Mouse (Mus musculus) neural tube, embryonic 11.5 days (tissue): ENCODE data around the gene Dlk2. TPM values are rescaled to one million over a fixed set of nuclear protein-coding genes. Genes with fewer than 3 reads are reported as not detected.

ENCODE experiments used
- ATAC-seq: fragments of 200-750 bp; cut with Nextera tagmentation; 2 replicates; pipeline ENCODE4 v1.8.0; 2017; ENCODE audit warnings: moderate number of reproducible peaks, mild to moderate bottlenecking, moderate TSS enrichment, moderate library complexity; ENCODE audit not compliant: insufficient read depth, low FRiP score, low TSS enrichment
- DNase-seq: peaks from one replicate; pipeline ENCODE4 v3.0.0-alpha.2; 2015; ENCODE audit warnings: low spot score
- H3K27ac ChIP-seq: fragments of 300-500 bp; sonication (generic); 2 replicates; pipeline ENCODE4 v1.5.1; 2014; ENCODE audit warnings: low read depth, mild to moderate bottlenecking, low read length
- H3K27me3 ChIP-seq: fragments of 300-500 bp; sonication (generic); 2 replicates; pipeline ENCODE4 v1.6.1; 2014; ENCODE audit warnings: mild to moderate bottlenecking, low read length, mixed read lengths; ENCODE audit not compliant: control insufficient read depth, insufficient read depth
- H3K36me3 ChIP-seq: fragments of 300-500 bp; sonication (generic); 2 replicates; pipeline ENCODE4 v1.6.1; 2014; ENCODE audit warnings: mild to moderate bottlenecking, low read length, moderate library complexity, mixed read lengths; ENCODE audit not compliant: control insufficient read depth, insufficient read depth
- H3K4me1 ChIP-seq: fragments of 300-500 bp; sonication (generic); 2 replicates; pipeline ENCODE4 v1.6.1; 2014; ENCODE audit warnings: low read length, mixed read lengths; ENCODE audit not compliant: control insufficient read depth, insufficient read depth
- H3K4me2 ChIP-seq: fragments of 300-500 bp; sonication (generic); 2 replicates; pipeline ENCODE4 v1.6.1; 2014; ENCODE audit warnings: low read depth, mild to moderate bottlenecking, moderate library complexity
- H3K4me3 ChIP-seq: fragments of 300-500 bp; sonication (generic); 2 replicates; pipeline ENCODE4 v1.5.1; 2014; ENCODE audit warnings: low read depth, low read length
- H3K9ac ChIP-seq: fragments of 300-500 bp; sonication (generic); 2 replicates; pipeline ENCODE4 v1.6.1; 2014; ENCODE audit warnings: mild to moderate bottlenecking, low read length
- H3K9me3 ChIP-seq: fragments of 300-500 bp; sonication (generic); 2 replicates; pipeline ENCODE4 v1.6.1; 2016; ENCODE audit warnings: low read length; ENCODE audit not compliant: control insufficient read depth
- WGBS: fragments of 180-500 bp; shearing (Covaris S2); extraction: QIAGEN DNeasy Blood & Tissue Kit; methylation state at CpG from one replicate; pipeline ENCODE4 v1.1.7; 2014; 5-methylcytosine and 5-hydroxymethylcytosine counted together
- polyA plus RNA-seq: library from polyadenylated mRNA; unstranded; fragments of >200 nt; fragmentation: Nextera tagmentation; extraction: Ambion mirVana; gene quantifications from 2 replicates; pipeline ENCODE4 v1.2.1, GENCODE M21; 2014

Gene Dlk2
- polyA plus RNA-seq, 1 experiment from 2014 or later, result 1.3 TPM

DNA sequence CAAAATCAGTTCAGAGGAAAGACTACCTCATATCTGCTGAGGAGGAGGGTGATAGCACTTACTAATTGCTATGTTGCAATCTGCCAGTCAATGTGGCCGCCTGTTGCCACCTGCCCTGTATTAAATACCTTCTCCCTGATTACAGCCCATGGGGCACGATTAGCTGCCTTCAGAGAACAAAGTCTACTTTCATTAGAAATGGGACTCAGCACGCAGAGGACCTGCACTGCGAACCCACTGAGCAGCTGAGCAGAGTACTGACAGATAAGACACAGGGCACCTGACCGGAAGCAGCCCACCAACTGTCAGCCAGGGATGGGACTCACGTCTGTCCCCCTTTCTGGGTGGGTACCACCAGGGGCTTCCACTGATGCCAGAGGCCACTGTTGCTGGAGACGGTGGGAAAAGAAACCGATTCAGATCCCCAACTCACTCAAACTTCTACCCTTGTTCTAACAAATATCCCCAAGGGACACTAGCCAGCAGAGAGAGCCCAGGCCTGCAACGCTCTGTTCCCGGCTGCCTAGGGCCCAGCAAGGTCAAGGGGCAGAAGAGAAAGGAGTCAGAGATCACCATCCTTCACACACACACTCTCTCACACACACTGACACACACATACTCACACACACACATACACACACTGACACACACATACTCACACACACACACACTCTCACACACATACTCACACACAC is 29.0 kb upstream of the Dlk2 start:
- ATAC-seq, result no peak
- Histone ChIP-seq H3K27ac (no peak overlapping the region), H3K36me3 (peaks cover 20% of the 10 kb centered on the region), H3K9ac (no peak overlapping the region), H3K9me3 (no peaks in the 10 kb centered on the region), H3K4me2 (no peak overlapping the region), H3K27me3 (no peaks in the 10 kb centered on the region), H3K4me3 (no peak overlapping the region), H3K4me1 (no peaks in the 10 kb centered on the region)
- no peak for DNase-seq
- 83% methylated on average over 10 of the region's 10 CpGs for WGBS

DNA sequence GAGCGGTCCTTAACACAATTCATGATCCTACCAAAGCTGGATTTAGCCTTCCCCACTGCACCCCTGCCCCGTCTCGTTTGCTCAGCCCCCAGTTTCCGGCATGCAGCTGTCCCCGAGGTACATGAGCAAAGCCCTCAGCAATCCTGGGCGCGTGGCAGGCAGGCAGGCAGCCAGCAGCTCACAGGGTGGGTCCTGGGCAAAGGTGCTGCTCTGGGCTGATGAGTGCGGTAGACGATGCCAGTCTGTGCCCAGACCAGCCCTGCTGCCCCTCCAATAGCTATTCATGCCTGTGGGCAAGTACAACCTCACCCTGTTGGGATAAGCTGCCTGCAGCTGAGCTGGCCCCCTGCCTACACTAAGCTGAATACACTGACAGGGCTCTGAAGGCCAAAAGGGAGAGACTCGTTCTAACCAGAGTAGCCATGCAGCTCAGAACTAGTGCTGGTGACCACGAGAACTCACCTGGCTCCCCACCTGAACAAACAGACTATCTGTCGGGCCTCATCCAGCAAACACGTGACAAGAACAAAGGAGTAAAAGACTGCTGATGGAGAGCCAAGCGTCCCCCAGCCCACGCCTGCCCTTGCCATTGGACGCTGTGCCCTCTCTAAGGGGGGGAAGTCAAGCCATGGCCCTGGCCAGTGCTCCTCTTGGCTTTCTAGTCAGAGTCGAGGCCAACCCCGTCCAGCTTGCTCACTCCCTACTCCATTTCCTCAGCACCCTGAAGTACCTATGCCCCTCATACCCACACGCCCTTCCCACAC is 27.3 kb upstream of the Dlk2 start:
- Histone ChIP-seq H3K4me1 (no peaks in the 10 kb centered on the region), H3K4me3 (no peak overlapping the region), H3K36me3 (peaks cover 12% of the 10 kb centered on the region), H3K9me3 (no peaks in the 10 kb centered on the region), H3K9ac (no peak overlapping the region), H3K27ac (no peak overlapping the region), H3K4me2 (no peak overlapping the region), H3K27me3 (no peaks in the 10 kb centered on the region)
- 88% methylated on average over 19 of the region's 19 CpGs for WGBS
- ATAC-seq, result no peak
- DNase-seq, result no peak

DNA sequence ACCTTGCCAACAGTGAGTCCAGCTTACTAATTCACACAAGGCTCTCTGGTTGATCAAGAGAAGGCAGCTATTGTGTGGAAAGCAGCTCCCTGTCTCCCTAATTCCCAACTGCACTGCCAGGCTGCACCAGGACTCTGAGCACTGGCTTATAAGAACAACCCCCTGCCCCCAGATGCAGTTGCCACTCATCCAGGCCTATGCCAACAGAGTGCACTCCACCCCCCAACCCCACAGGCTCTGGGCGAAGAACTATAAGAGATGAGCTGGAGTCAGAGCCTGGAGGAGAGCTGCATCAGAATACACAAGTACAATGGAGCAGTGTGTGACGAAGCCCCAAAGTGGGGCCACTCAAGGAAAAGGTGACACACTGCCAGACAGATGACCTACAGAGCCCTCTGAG is 25.2 kb upstream of the Dlk2 start:
- WGBS, result 90% methylated on average over 2 of the region's 2 CpGs
- no peaks in the 10 kb centered on the region for H3K9me3 ChIP-seq
- no peaks in the 10 kb centered on the region for H3K4me1 ChIP-seq
- H3K4me2 ChIP-seq, result no peak overlapping the region
- no peaks in the 10 kb centered on the region for H3K27me3 ChIP-seq
- no peak overlapping the region for H3K9ac ChIP-seq
- no peak overlapping the region for H3K27ac ChIP-seq
- H3K4me3 ChIP-seq, result no peak overlapping the region
- peaks cover 14% of the 10 kb centered on the region for H3K36me3 ChIP-seq
- DNase-seq (no peak), ATAC-seq (no peak)

DNA sequence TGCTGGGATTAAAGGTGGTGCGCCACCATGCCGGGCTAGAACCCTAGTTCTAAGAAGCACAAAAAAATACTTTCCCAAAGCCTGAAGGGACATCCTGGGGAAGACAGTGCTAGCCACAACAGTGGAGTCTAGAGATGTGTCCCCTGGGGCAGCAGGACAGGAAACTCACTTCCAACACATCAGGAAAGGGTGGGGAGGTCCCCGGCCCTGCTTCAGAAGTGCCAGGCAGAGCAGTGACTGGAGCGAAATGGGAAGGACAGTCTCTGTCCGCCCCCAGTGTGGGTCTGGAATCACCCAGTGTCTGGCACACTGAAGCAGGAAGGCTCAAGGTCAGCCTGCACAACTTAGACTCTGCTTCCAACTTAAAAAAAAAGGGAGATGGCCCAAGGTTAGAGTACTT is 24.5 kb upstream of the Dlk2 start:
- Histone ChIP-seq H3K4me3 (no peak overlapping the region), H3K4me2 (no peak overlapping the region), H3K27me3 (no peaks in the 10 kb centered on the region), H3K27ac (no peak overlapping the region), H3K4me1 (no peaks in the 10 kb centered on the region), H3K36me3 (peaks cover 14% of the 10 kb centered on the region), H3K9me3 (no peaks in the 10 kb centered on the region), H3K9ac (no peak overlapping the region)
- ATAC-seq (no peak), DNase-seq (peak; percentile 9)
- 87% methylated on average over 5 of the region's 5 CpGs for WGBS

DNA sequence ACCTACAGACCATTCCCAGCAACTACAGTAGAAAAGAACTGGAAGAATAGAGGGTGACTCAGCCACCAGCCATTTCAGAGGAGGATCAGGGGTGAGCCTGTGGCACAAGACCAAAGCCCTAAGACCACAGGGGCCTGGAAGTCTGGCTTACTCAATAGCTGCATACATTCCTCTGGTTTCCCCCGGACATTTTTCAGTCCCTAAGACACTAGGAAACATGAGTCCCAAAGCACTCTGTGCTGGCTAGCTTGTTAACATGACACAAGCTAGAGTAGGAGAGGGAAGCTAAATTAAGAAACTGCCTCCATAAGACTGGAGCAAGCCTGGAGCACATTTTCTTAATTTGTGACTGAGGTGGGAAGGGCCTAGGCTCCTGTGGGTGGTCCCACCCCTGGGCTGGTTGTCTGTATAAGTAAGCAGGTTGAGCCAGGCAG is 23.4 kb upstream of the Dlk2 start:
- Histone ChIP-seq H3K9me3 (no peaks in the 10 kb centered on the region), H3K27me3 (no peaks in the 10 kb centered on the region), H3K27ac (no peak overlapping the region), H3K4me1 (no peaks in the 10 kb centered on the region), H3K36me3 (peaks cover 14% of the 10 kb centered on the region), H3K4me2 (no peak overlapping the region), H3K4me3 (no peak overlapping the region), H3K9ac (no peak overlapping the region)
- ATAC-seq, result no peak
- DNase-seq, result peak; percentile 5
- 74% methylated on average over 1 of the region's 1 CpGs for WGBS

DNA sequence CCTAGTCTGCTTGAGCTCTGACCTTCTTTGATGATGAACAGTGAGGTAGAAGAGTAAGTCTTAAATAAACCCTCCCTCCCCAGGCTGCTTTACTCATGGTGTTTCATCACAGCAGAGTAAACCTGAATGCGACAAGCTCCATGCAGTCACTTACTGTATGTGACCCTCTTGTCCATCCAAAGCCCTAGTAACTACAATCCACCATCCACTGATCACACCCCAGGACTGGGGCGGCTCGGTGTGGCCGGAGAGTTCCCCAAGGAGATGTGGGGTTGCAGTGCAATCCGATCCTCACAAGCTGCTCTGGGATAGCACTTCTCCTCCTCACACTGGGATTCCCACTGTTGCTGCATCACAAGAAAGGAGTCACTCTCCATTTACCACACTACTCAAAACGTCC is 22.8 kb upstream of the Dlk2 start:
- no peaks in the 10 kb centered on the region for H3K4me1 ChIP-seq
- 68% methylated on average over 6 of the region's 6 CpGs for WGBS
- no peak overlapping the region for H3K4me2 ChIP-seq
- H3K4me3 ChIP-seq, result no peak overlapping the region
- peaks cover 11% of the 10 kb centered on the region for H3K36me3 ChIP-seq
- DNase-seq, result peak; percentile 4
- no peaks in the 10 kb centered on the region for H3K9me3 ChIP-seq
- no peaks in the 10 kb centered on the region for H3K27me3 ChIP-seq
- H3K27ac ChIP-seq, result no peak overlapping the region
- no peak for ATAC-seq
- no peak overlapping the region for H3K9ac ChIP-seq

DNA sequence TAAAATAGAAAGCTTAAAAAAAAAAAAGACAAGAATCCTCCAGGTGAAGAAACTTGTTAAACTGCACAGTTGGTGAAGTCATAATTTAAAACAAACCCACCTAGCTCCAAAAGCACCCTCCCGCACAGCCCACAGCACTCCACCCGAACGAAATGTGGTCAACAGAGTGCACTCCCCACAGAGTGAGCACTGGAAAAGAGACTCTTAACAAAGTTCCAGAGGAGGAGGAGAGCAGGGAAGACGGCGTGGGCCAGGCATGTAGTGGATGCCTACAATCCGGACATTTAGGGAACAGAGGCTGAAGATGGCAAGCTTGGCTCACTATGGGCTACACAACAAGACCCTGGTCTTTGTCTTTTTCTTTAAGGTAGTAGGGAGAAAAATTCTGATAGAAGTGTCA is 22.2 kb upstream of the Dlk2 start:
- H3K9ac ChIP-seq, result no peak overlapping the region
- H3K4me2 ChIP-seq, result no peak overlapping the region
- no peak overlapping the region for H3K27ac ChIP-seq
- no peaks in the 10 kb centered on the region for H3K27me3 ChIP-seq
- ATAC-seq (no peak), DNase-seq (no peak)
- 89% methylated on average over 6 of the region's 6 CpGs for WGBS
- peaks cover 11% of the 10 kb centered on the region for H3K36me3 ChIP-seq
- H3K4me1 ChIP-seq, result no peaks in the 10 kb centered on the region
- no peaks in the 10 kb centered on the region for H3K9me3 ChIP-seq
- H3K4me3 ChIP-seq, result no peak overlapping the region

DNA sequence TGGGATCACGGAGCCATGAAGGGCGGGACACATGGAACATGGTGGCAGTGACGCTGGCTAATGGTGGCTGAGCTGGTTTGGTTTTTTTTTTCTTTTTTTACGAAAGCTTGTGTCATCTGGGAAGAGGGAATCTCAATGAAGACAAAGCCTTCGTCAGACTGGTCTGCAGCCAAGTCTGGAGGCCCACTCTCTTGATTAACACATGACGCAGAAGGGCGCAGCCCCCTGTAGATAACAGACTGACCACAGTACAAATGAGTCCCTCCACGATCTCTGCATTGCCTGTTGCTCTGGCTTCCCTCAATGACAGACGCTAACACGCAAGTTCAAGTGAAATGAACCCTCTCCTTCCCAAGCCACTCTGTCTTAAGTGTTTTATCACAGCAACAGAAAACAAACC is 21.7 kb upstream of the Dlk2 start:
- Histone ChIP-seq H3K4me1 (no peaks in the 10 kb centered on the region), H3K4me3 (no peak overlapping the region), H3K9ac (no peak overlapping the region), H3K4me2 (no peak overlapping the region), H3K36me3 (peaks cover 8% of the 10 kb centered on the region), H3K27me3 (no peaks in the 10 kb centered on the region), H3K27ac (no peak overlapping the region), H3K9me3 (no peaks in the 10 kb centered on the region)
- no peak for DNase-seq
- no peak for ATAC-seq
- 92% methylated on average over 10 of the region's 10 CpGs for WGBS

DNA sequence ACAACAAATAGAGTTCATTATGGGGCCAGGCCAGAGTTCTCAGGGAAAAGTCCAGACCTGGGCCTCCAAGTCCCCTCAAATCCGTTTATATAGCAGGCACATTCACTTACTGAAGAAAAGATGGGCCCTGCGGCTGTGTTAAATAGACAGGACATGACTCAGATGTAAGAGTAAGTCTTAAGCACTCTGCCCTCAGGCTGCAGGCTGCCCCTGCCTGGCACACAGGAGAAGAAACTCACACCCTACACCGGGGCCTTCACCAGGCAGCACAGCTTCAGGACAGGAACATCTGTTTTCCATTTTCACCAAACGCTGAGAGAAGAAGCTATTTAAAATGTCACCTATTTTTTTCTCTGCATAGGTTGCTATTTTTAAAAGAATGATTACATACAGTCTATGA is 19.6 kb upstream of the Dlk2 start:
- Histone ChIP-seq H3K4me2 (no peak overlapping the region), H3K4me1 (peaks cover 10% of the 10 kb centered on the region), H3K27ac (no peak overlapping the region), H3K4me3 (no peak overlapping the region), H3K36me3 (0 out of 2 replicates have a peak, but pooled peaks cover 2% of the 10 kb centered on the region), H3K9me3 (no peaks in the 10 kb centered on the region), H3K27me3 (no peaks in the 10 kb centered on the region), H3K9ac (no peak overlapping the region)
- peak; percentile 7 for DNase-seq
- WGBS, result 61% methylated on average over 4 of the region's 4 CpGs
- ATAC-seq, result no peak
